Mouse (Mus musculus) urinary bladder, postnatal 4 days (tissue): ENCODE results near the gene Selplg.
"Not testable (repeated sequence)": the region's sequence is repeated elsewhere in the genome, so short reads cannot be mapped to it uniquely, and the experiment has no call there.

Experiments
- DNase-seq, 2 experiments: peaks; one replicate each; pipeline ENCODE4 v3.0.0; 2021 to 2022; ENCODE audit warnings: low spot score in 2 of 2

Gene Selplg

GRCm38 (mm10) chr5:113791197-113792095 is 41.0 kb downstream of the Selplg start:
- DNase-seq, result no peak

- DNase-seq, result no peak
These were observed 41.8 kb downstream of the Selplg start for GRCm38 (mm10) chr5:113790453-113791196.

- peak; percentile 74 for DNase-seq
These were observed 43.2 kb downstream of the Selplg start for GRCm38 (mm10) chr5:113789075-113789788.

GRCm38 (mm10) chr5:113788645-113789044 is 43.8 kb downstream of the Selplg start:
- no peak for DNase-seq

GRCm38 (mm10) chr5:113786985-113787384 is 45.5 kb downstream of the Selplg start:
- no peak for DNase-seq

GRCm38 (mm10) chr5:113784104-113784503 is 48.3 kb downstream of the Selplg start:
- not testable (repeated sequence) for DNase-seq

- peak in 1 of 2 experiments; percentile 52 for DNase-seq
These were observed 48.9 kb downstream of the Selplg start for GRCm38 (mm10) chr5:113783581-113784001.

- DNase-seq, result no peak
These were observed 49.8 kb downstream of the Selplg start for GRCm38 (mm10) chr5:113782624-113783023.

GRCm38 (mm10) chr5:113781875-113782274 is 50.6 kb downstream of the Selplg start:
- DNase-seq, result no peak

GRCm38 (mm10) chr5:113781254-113781653 is 51.2 kb downstream of the Selplg start:
- DNase-seq, result no peak

GRCm38 (mm10) chr5:113780763-113781162 is 51.7 kb downstream of the Selplg start:
- no peak for DNase-seq

GRCm38 (mm10) chr5:113780082-113780752 is 52.2 kb downstream of the Selplg start:
- no peak for DNase-seq

GRCm38 (mm10) chr5:113779569-113779968 is 52.9 kb downstream of the Selplg start:
- DNase-seq, result no peak

GRCm38 (mm10) chr5:113777728-113778127 is 54.7 kb downstream of the Selplg start:
- not testable (repeated sequence) for DNase-seq

- no peak for DNase-seq
These were observed 55.6 kb downstream of the Selplg start for GRCm38 (mm10) chr5:113776896-113777226.

- no peak for DNase-seq
These were observed 56.1 kb downstream of the Selplg start for GRCm38 (mm10) chr5:113776128-113776895.

- DNase-seq, result no peak
These were observed 56.9 kb downstream of the Selplg start for GRCm38 (mm10) chr5:113775585-113775984.

- DNase-seq, result peak; percentile 81 to 90
These were observed 58.8 kb downstream of the Selplg start for GRCm38 (mm10) chr5:113773664-113774063.

- DNase-seq, result peak in 1 of 2 experiments; percentile 36
These were observed 59.4 kb downstream of the Selplg start for GRCm38 (mm10) chr5:113772905-113773519.

- DNase-seq, result peak; percentile 95
These were observed 60.0 kb downstream of the Selplg start, which contains the start of the genes Sart3 and Iscu for GRCm38 (mm10) chr5:113772450-113772895. Gene Sart3 (minus strand): TSS chr5:113772510. Gene Iscu (plus strand): TSS chr5:113772748.
